8 mouse cellular contexts compared by ENCODE assay signal in genomic region chr6:91285450-91285790, GRCm38 (mm10).
DNase-seq lines count a peak whose midpoint lies in the region; ATAC-seq lines count a peak whose summit lies in the region.

No protein-coding gene starts in this region.

- H3K4me1 ChIP-seq in hindbrain, embryonic 10.5 days (replicated peaks): peaks cover 58% of the 10 kb centered on the region
- peaks cover 7% of the 10 kb centered on the region; the same call in 1 of the 2 replicates for H3K4me1 ChIP-seq in lung, embryonic 16.5 days (replicated peaks; ENCODE audit: control insufficient read depth, insufficient read depth, low read length)

- H3K27me3 ChIP-seq in hindbrain, embryonic 10.5 days (ENCODE audit: insufficient read depth, poor library complexity, severe bottlenecking): peaks cover 95% of the 10 kb centered on the region
- H3K27me3 ChIP-seq in lung, embryonic 16.5 days (ENCODE audit: control insufficient read depth, insufficient read depth, low read depth, low read length): peaks cover 50% of the 10 kb centered on the region

- 0 out of 2 replicates have a peak overlapping the region, but pooled peaks have one; percentile 27 for H3K9ac ChIP-seq in lung, embryonic 16.5 days (ENCODE audit: low read length)

- WGBS in hindbrain, embryonic 10.5 days: under 1% methylated on average over 28 of the region's 28 CpGs
- 0% methylated on average over 28 of the region's 28 CpGs for WGBS in lung, embryonic 16.5 days

- peak; percentile 86 for DNase-seq in Muller cell, postnatal 12 days (ENCODE audit: inconsistent ontology term)
- peak; percentile 91 for DNase-seq in cerebellum, adult 8-10 months
- peak; percentile 58 to 81 for DNase-seq in frontal cortex, postnatal 10 days (ENCODE audit: low spot score in 2 of 2)
- peak; percentile 89 for DNase-seq in hindbrain, embryonic 10.5 days (ENCODE audit: low spot score)
- DNase-seq in layer of hippocampus, adult 9-11 months: peak; percentile 61
- DNase-seq in ovary, postnatal 36 days (ENCODE audit: low spot score): peak; percentile 77
- DNase-seq in urinary bladder, postnatal 25 days (ENCODE audit: low spot score): peak; percentile 71

- H3K4me3 ChIP-seq in hindbrain, embryonic 10.5 days: peak overlapping the region; percentile 52
- H3K4me3 ChIP-seq in lung, embryonic 16.5 days (ENCODE audit: low read length): peak overlapping the region; percentile 35

- no peaks in the 10 kb centered on the region for H3K9me3 ChIP-seq in hindbrain, embryonic 10.5 days
- H3K9me3 ChIP-seq in lung, embryonic 16.5 days (ENCODE audit: control insufficient read depth, low read length): no peaks in the 10 kb centered on the region

- H3K4me2 ChIP-seq in lung, embryonic 16.5 days (ENCODE audit: low read depth, low read length): peak overlapping the region; percentile 54

- no peaks in the 10 kb centered on the region for H3K36me3 ChIP-seq in hindbrain, embryonic 10.5 days
- no peaks in the 10 kb centered on the region for H3K36me3 ChIP-seq in lung, embryonic 16.5 days (ENCODE audit: control insufficient read depth, insufficient read depth, low read length)

- peak; percentile 79 for ATAC-seq in lung, embryonic 16.5 days (ENCODE audit: low read depth)

- peak overlapping the region; percentile 90 for H3K27ac ChIP-seq in hindbrain, embryonic 10.5 days
- H3K27ac ChIP-seq in lung, embryonic 16.5 days (ENCODE audit: low read length): no peak overlapping the region
